In the genomic region with DNA sequence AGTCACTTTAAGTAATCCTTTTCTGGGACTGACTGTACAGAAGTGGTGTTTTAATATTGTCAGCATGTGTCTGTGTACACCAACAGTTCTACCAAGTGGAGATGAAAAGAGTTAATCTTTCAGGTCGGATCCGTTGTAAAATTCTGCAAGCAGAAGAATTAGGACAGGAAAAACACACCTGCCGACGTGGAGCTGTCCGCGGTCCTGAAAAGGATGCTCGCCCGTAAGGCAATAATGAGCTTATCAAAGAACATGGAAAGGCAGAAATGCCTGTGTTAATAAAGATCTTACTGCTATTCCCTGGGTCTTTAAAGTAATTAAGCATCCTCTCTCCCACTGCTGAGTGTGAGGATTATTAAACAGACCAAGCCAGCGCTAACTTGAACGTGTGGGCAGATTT, we compare ENCODE assay signal across 10 mouse cellular contexts. TPM values are rescaled to one million over a fixed set of nuclear protein-coding genes. Genes with fewer than 3 reads are reported as not detected.
DNase-seq lines count a peak whose midpoint lies in the region; ATAC-seq lines count a peak whose summit lies in the region.
"Had no signal": no experiment of that assay in that cellular context is flagged by ENCODE, and none has a peak within 500 bp of the region (broad histone marks: within the 10 kb centered on the region; RNA-seq: fewer than 3 reads in every experiment).

No protein-coding gene starts in this region.

- no peak overlapping the region for H3K27ac ChIP-seq in forebrain, embryonic 10.5 days
- H3K27ac ChIP-seq in forebrain, embryonic 12.5 days, result no peak overlapping the region
- H3K27ac ChIP-seq in neural tube, embryonic 15.5 days (replicated peaks), result 0 out of 2 replicates have a peak overlapping the region, but pooled peaks have one; percentile 51
- H3K27ac ChIP-seq in intestine, embryonic 16.5 days (ENCODE audit: low read length), result no peak overlapping the region
- H3K27ac ChIP-seq: heart, embryonic 13.5 days; limb, embryonic 12.5 days had no signal

- no peak overlapping the region for H3K4me2 ChIP-seq in forebrain, embryonic 12.5 days
- H3K4me2 ChIP-seq in neural tube, embryonic 15.5 days, result peak overlapping the region; percentile 28
- H3K4me2 ChIP-seq in intestine, embryonic 16.5 days (ENCODE audit: low read depth, low read length), result no peak overlapping the region
- H3K4me2 ChIP-seq: heart, embryonic 13.5 days; limb, embryonic 12.5 days had no signal

- 0 out of 2 replicates have a peak, but pooled peaks cover 15% of the 10 kb centered on the region for H3K9me3 ChIP-seq in forebrain, embryonic 10.5 days
- H3K9me3 ChIP-seq in forebrain, embryonic 12.5 days, result no peaks in the 10 kb centered on the region
- H3K9me3 ChIP-seq in neural tube, embryonic 15.5 days (replicated peaks), result no peaks in the 10 kb centered on the region
- H3K9me3 ChIP-seq in intestine, embryonic 16.5 days (ENCODE audit: control insufficient read depth, low read length), result no peaks in the 10 kb centered on the region

- H3K4me1 ChIP-seq in forebrain, embryonic 10.5 days, result no peaks in the 10 kb centered on the region
- no peaks in the 10 kb centered on the region for H3K4me1 ChIP-seq in forebrain, embryonic 12.5 days
- H3K4me1 ChIP-seq in neural tube, embryonic 15.5 days, result no peaks in the 10 kb centered on the region
- H3K4me1 ChIP-seq in intestine, embryonic 16.5 days (ENCODE audit: control insufficient read depth, insufficient read depth, low read length), result no peaks in the 10 kb centered on the region
- H3K4me1 ChIP-seq: heart, embryonic 13.5 days; limb, embryonic 12.5 days had no signal

- no peaks in the 10 kb centered on the region for H3K27me3 ChIP-seq in forebrain, embryonic 10.5 days (ENCODE audit: poor library complexity, severe bottlenecking)
- H3K27me3 ChIP-seq in forebrain, embryonic 12.5 days, result no peaks in the 10 kb centered on the region
- H3K27me3 ChIP-seq in neural tube, embryonic 15.5 days (replicated peaks), result no peaks in the 10 kb centered on the region
- no peaks in the 10 kb centered on the region for H3K27me3 ChIP-seq in intestine, embryonic 16.5 days (replicated peaks; ENCODE audit: control insufficient read depth, insufficient read depth, low read length)
- H3K27me3 ChIP-seq: heart, embryonic 13.5 days; limb, embryonic 12.5 days had no signal

- H3K4me3 ChIP-seq in forebrain, embryonic 10.5 days, result no peak overlapping the region
- H3K4me3 ChIP-seq in forebrain, embryonic 12.5 days (replicated peaks), result no peak overlapping the region
- H3K4me3 ChIP-seq in neural tube, embryonic 15.5 days (replicated peaks), result no peak overlapping the region
- H3K4me3 ChIP-seq in intestine, embryonic 16.5 days (ENCODE audit: low read length), result no peak overlapping the region
- H3K4me3 ChIP-seq: heart, embryonic 13.5 days; limb, embryonic 12.5 days had no signal

- H3K36me3 ChIP-seq in forebrain, embryonic 10.5 days (replicated peaks), result no peaks in the 10 kb centered on the region
- no peaks in the 10 kb centered on the region for H3K36me3 ChIP-seq in forebrain, embryonic 12.5 days (replicated peaks)
- H3K36me3 ChIP-seq in neural tube, embryonic 15.5 days, result no peaks in the 10 kb centered on the region
- no peaks in the 10 kb centered on the region for H3K36me3 ChIP-seq in intestine, embryonic 16.5 days (ENCODE audit: control insufficient read depth, insufficient read depth, low read length)
- H3K36me3 ChIP-seq: heart, embryonic 13.5 days; limb, embryonic 12.5 days had no signal

- H3K9ac ChIP-seq in forebrain, embryonic 12.5 days, result no peak overlapping the region
- no peak overlapping the region for H3K9ac ChIP-seq in neural tube, embryonic 15.5 days (replicated peaks)
- H3K9ac ChIP-seq in intestine, embryonic 16.5 days (ENCODE audit: low read depth, low read length), result no peak overlapping the region
- H3K9ac ChIP-seq: heart, embryonic 13.5 days; limb, embryonic 12.5 days had no signal

- WGBS in forebrain, embryonic 10.5 days, result 40% methylated on average over 10 of the region's 10 CpGs
- 32% methylated on average over 10 of the region's 10 CpGs for WGBS in forebrain, embryonic 12.5 days
- 29% methylated on average over 10 of the region's 10 CpGs for WGBS in neural tube, embryonic 15.5 days
- 26% methylated on average over 10 of the region's 10 CpGs for WGBS in intestine, embryonic 16.5 days

- DNase-seq in forebrain, embryonic 10.5 days (ENCODE audit: extremely low spot score, low spot score), result peak; percentile 22
- DNase-seq in ovary, postnatal 14 days (ENCODE audit: low spot score), result peak; percentile 23
- DNase-seq in ovary, adult 18-20 months (ENCODE audit: low spot score), result no peak
- peak; percentile 62 for DNase-seq in forelimb bud, embryonic 11.5 days (ENCODE audit: low read depth, low spot score)
- DNase-seq in layer of hippocampus, postnatal 10 days (ENCODE audit: low spot score in 2 of 2), result no peak

- no peak for ATAC-seq in forebrain, embryonic 12.5 days (ENCODE audit: low FRiP score)
- no peak for ATAC-seq in neural tube, embryonic 15.5 days (ENCODE audit: low FRiP score)
- no peak for ATAC-seq in intestine, embryonic 16.5 days

RNA-seq across cellular contexts. Expression of a gene that starts 24.4 kb away (rescaled TPM):
- 7.2 and 7.3 TPM in 2 replicates for polyA plus RNA-seq in forebrain, embryonic 10.5 days (2016; fragmentation: Nextera tagmentation; extraction: Ambion mirVana)
- polyA plus RNA-seq in forebrain, embryonic 12.5 days (2016; fragmentation: Nextera tagmentation; extraction: Ambion mirVana), result 7.2 and 8.4 TPM in 2 replicates
- polyA plus RNA-seq in neural tube, embryonic 15.5 days (2015; fragmentation: Nextera tagmentation; extraction: Ambion mirVana), result 19.4 and 22.2 TPM in 2 replicates
- polyA plus RNA-seq in intestine, embryonic 16.5 days (2015; fragmentation: Nextera tagmentation; extraction: Ambion mirVana), result 1.2 and 1.3 TPM in 2 replicates
- total RNA-seq in layer of hippocampus, postnatal 10 days (2021), result 10 to 100 TPM; 77.3 to 85.9 TPM

Comparison
In these comparisons a context has a peak if more than half of its experiments do, and no peak if none do; other contexts are left out.
1. DNase-seq: peak in forebrain, embryonic 10.5 days (single experiment), ovary, postnatal 14 days (single experiment) and forelimb bud, embryonic 11.5 days (single experiment); none in ovary, adult 18-20 months (single experiment) and layer of hippocampus, postnatal 10 days (0 of 2).